Mouse (Mus musculus) ES-Bruce4 (cell line): ENCODE measurements around the gene Hoxb3. TPM values are rescaled to one million over a fixed set of nuclear protein-coding genes. Genes with fewer than 3 reads are reported as not detected.

Experiments
- H3K27ac ChIP-seq: 2 replicates; pipeline ENCODE4 v1.5.1; 2012; ENCODE audit warnings: low read length, inconsistent platforms; ENCODE audit not compliant: insufficient read depth
- H3K27me3 ChIP-seq: 2 replicates; pipeline ENCODE4 v1.6.1; 2012; ENCODE audit warnings: mild to moderate bottlenecking, low read length, inconsistent platforms; ENCODE audit not compliant: control insufficient read depth, poor library complexity, insufficient read depth, severe bottlenecking
- H3K36me3 ChIP-seq: 2 replicates; pipeline ENCODE4 v1.6.1; 2012; ENCODE audit warnings: inconsistent platforms, mild to moderate bottlenecking, low read length, moderate library complexity; ENCODE audit not compliant: control insufficient read depth, poor library complexity, insufficient read depth, severe bottlenecking
- H3K4me1 ChIP-seq: one replicate; pipeline ENCODE4 v1.8.1; 2011; ENCODE audit warnings: low read length; ENCODE audit not compliant: control insufficient read depth, insufficient read depth
- H3K4me3 ChIP-seq: 2 replicates; pipeline ENCODE4 v1.5.1; 2011; ENCODE audit warnings: low read depth, mild to moderate bottlenecking, low read length
- H3K9ac ChIP-seq: 2 replicates; pipeline ENCODE4 v1.6.1; 2012; ENCODE audit warnings: low read depth, mild to moderate bottlenecking, inconsistent platforms; ENCODE audit not compliant: poor library complexity, severe bottlenecking
- H3K9me3 ChIP-seq: replicated peaks from 2 replicates; pipeline ENCODE4 v1.6.1; 2012; ENCODE audit warnings: mild to moderate bottlenecking, low read length, inconsistent platforms; ENCODE audit not compliant: control insufficient read depth, poor library complexity, insufficient read depth, severe bottlenecking
- CTCF ChIP-seq: IDR thresholded peaks from one replicate; pipeline ENCODE4 v1.8.1; 2011; ENCODE audit warnings: low read depth, low read length
- EP300 ChIP-seq: IDR thresholded peaks from 2 replicates; pipeline ENCODE4 v1.6.1; 2011; ENCODE audit warnings: low read depth, low read length; ENCODE audit not compliant: insufficient read depth
- POLR2A ChIP-seq: IDR thresholded peaks from one replicate; pipeline ENCODE4 v1.8.1; 2011; ENCODE audit warnings: low read length; ENCODE audit not compliant: insufficient read depth
- polyA plus RNA-seq: library from polyadenylated mRNA; stranded (reverse); fragments of >200 nt; gene quantifications from 2 replicates; pipeline ENCODE4 v1.2.4, GENCODE M21; 2011; ENCODE audit warnings: low read depth; ENCODE audit not compliant: missing spikeins, insufficient read depth, insufficient read length

Gene Hoxb3
- polyA plus RNA-seq, 1 experiment = not detected

- H3K4me3 ChIP-seq = no peak overlapping the region
- H3K9me3 ChIP-seq = no peaks in the 10 kb centered on the region
- H3K9ac ChIP-seq = no peak overlapping the region
- no peaks in the 10 kb centered on the region for H3K27me3 ChIP-seq
- H3K36me3 ChIP-seq = no peaks in the 10 kb centered on the region
- no peak overlapping the region for H3K27ac ChIP-seq
- no peak for TF ChIP-seq EP300
- no peak for TF ChIP-seq CTCF
- TF ChIP-seq POLR2A = no peak
- H3K4me1 ChIP-seq = no peaks in the 10 kb centered on the region
Measured at GRCm38 (mm10) chr11:96396772-96397626, 73.9 kb downstream of the Hoxb3 start.

Other genes with a start within 250 kb of the Hoxb3 start
- gene Atp5g1, start 247.7 kb upstream of the Hoxb3 start, polyA plus RNA-seq = 184 and 191 TPM in 2 replicates
- gene Calcoco2, start 211.4 kb upstream of the Hoxb3 start, polyA plus RNA-seq = 16.7 and 18.0 TPM in 2 replicates
- gene Ttll6, start 189.5 kb upstream of the Hoxb3 start, polyA plus RNA-seq = 6.9 and 7.9 TPM in 2 replicates
- gene Hoxb13, start 129.0 kb upstream of the Hoxb3 start, polyA plus RNA-seq = not detected in 2 replicates
- gene Hoxb9, start 51.9 kb upstream of the Hoxb3 start, polyA plus RNA-seq = 1.5 and 1.6 TPM in 2 replicates
- 0.48 TPM in 1 of 2 replicates, not detected in the other for gene Hoxb8, start 41.4 kb upstream of the Hoxb3 start, polyA plus RNA-seq
- not detected in 2 replicates for gene Hoxb7, start 36.7 kb upstream of the Hoxb3 start, polyA plus RNA-seq
- gene Hoxb6, start 30.9 kb upstream of the Hoxb3 start, polyA plus RNA-seq = not detected in 2 replicates
- not detected in 2 replicates for gene Hoxb5, start 20.0 kb upstream of the Hoxb3 start, polyA plus RNA-seq
- 0.35 and 0.70 TPM in 2 replicates for gene Hoxb4, start 5.1 kb upstream of the Hoxb3 start, polyA plus RNA-seq
- 0.49 and 0.70 TPM in 2 replicates for gene Hoxb2, start 27.2 kb downstream of the Hoxb3 start, polyA plus RNA-seq
- gene Hoxb1, start 42.4 kb downstream of the Hoxb3 start, polyA plus RNA-seq = not detected in 2 replicates
- gene Skap1, start 141.3 kb downstream of the Hoxb3 start, polyA plus RNA-seq = 0.48 and 1.2 TPM in 2 replicates